In the genomic region with DNA sequence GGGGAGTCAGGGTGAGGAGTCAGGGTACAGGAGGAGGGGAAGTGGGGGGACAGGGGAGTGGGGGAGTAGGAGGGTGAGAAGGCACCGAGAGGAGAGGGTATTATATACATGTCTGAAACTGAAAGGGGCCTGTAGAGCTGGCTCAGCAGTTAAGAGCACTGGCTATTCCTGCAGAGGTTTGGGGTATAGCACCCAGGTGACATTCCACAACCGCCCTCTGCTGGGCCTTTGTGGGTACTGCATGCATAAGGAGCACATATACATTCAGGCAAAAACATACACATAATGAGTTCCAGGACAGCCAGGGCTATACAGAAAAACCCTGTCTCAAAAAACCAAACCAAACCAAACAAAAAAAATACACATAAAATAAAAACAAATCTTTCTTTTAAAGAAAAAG, we compare ENCODE assay signal across 13 mouse cellular contexts. TPM values are rescaled to one million over a fixed set of nuclear protein-coding genes. Genes with fewer than 3 reads are reported as not detected.
A peak's percentile ranks its signal among the peaks of the same experiment; 100 is the strongest.
DNase-seq lines count a peak whose midpoint lies in the region; ATAC-seq and TF ChIP-seq lines count a peak whose summit lies in the region.
"Had no signal": no experiment of that assay in that cellular context is flagged by ENCODE, and none has a peak within 500 bp of the region (broad histone marks: within the 10 kb centered on the region; RNA-seq: fewer than 3 reads in every experiment).

No protein-coding gene starts in this region.

- DNase-seq in liver (peak; percentile 52), NIH3T3 (ENCODE audit: low read depth) (peak; percentile 31)
- no peak for DNase-seq in liver, embryonic 11.5 days (ENCODE audit: low spot score)
- peak; percentile 12 for DNase-seq in CD4-positive helper T cell, adult 2 months (ENCODE audit: low read depth, low spot score)
- DNase-seq in liver, postnatal 0 days, result peak; percentile 55
- no peak for DNase-seq in adrenal gland, postnatal 4 days (ENCODE audit: low spot score in 2 of 2)
- DNase-seq: cerebellum, adult 2 months; kidney, adult 18-20 months had no signal

- TF ChIP-seq EP300 in liver, postnatal 0 days (IDR thresholded peaks at IDR 0.05; ENCODE audit: low read depth), result no peak

- peak; percentile 68 for TF ChIP-seq CTCF in liver, postnatal 0 days (IDR thresholded peaks at IDR 0.05; ENCODE audit: low read depth)

- 52% methylated on average over 2 of the region's 2 CpGs for WGBS in liver, embryonic 11.5 days
- WGBS in liver, postnatal 0 days (ENCODE audit: insufficient replicate concordance), result 53% methylated on average over 2 of the region's 2 CpGs
- 54% methylated on average over 2 of the region's 2 CpGs for WGBS in forebrain, embryonic 16.5 days

- H3K4me1 ChIP-seq in liver, embryonic 11.5 days (replicated peaks; ENCODE audit: control insufficient read depth, insufficient read depth, low read length), result peaks cover 16% of the 10 kb centered on the region
- H3K4me1 ChIP-seq in liver, postnatal 0 days (ENCODE audit: insufficient read depth), result peaks cover 13% of the 10 kb centered on the region
- 0 out of 2 replicates have a peak, but pooled peaks cover 1% of the 10 kb centered on the region for H3K4me1 ChIP-seq in forebrain, embryonic 16.5 days (replicated peaks; ENCODE audit: control insufficient read depth, insufficient read depth, low read length)

- no peak overlapping the region for H3K27ac ChIP-seq in liver, embryonic 11.5 days (ENCODE audit: low read depth, low read length)
- H3K27ac ChIP-seq in liver, postnatal 0 days (ENCODE audit: low read depth), result no peak overlapping the region
- H3K27ac ChIP-seq in forebrain, embryonic 16.5 days (ENCODE audit: low read length), result no peak overlapping the region
- H3K27ac ChIP-seq: embryonic facial prominence, embryonic 13.5 days; heart, embryonic 15.5 days; lung, embryonic 15.5 days had no signal

- H3K9me3 ChIP-seq in liver, embryonic 11.5 days (ENCODE audit: control insufficient read depth, low read length), result no peaks in the 10 kb centered on the region
- H3K9me3 ChIP-seq in liver, postnatal 0 days (ENCODE audit: low read length), result no peaks in the 10 kb centered on the region
- no peaks in the 10 kb centered on the region for H3K9me3 ChIP-seq in forebrain, embryonic 16.5 days (ENCODE audit: control insufficient read depth, low read length)
- H3K9me3 ChIP-seq: heart, embryonic 15.5 days; lung, embryonic 15.5 days had no signal

- no peak overlapping the region for H3K4me2 ChIP-seq in liver, embryonic 11.5 days
- no peak overlapping the region for H3K4me2 ChIP-seq in liver, postnatal 0 days (ENCODE audit: low read depth, low read length)
- no peak overlapping the region for H3K4me2 ChIP-seq in forebrain, embryonic 16.5 days (ENCODE audit: low read length)
- H3K4me2 ChIP-seq: embryonic facial prominence, embryonic 13.5 days; heart, embryonic 15.5 days; lung, embryonic 15.5 days had no signal

- H3K9ac ChIP-seq in liver, embryonic 11.5 days (ENCODE audit: low read depth, low read length), result no peak overlapping the region
- no peak overlapping the region for H3K9ac ChIP-seq in liver, postnatal 0 days (replicated peaks)
- H3K9ac ChIP-seq in forebrain, embryonic 16.5 days (replicated peaks; ENCODE audit: low read depth, low read length), result no peak overlapping the region
- H3K9ac ChIP-seq: embryonic facial prominence, embryonic 13.5 days; heart, embryonic 15.5 days; lung, embryonic 15.5 days had no signal

- no peaks in the 10 kb centered on the region for H3K27me3 ChIP-seq in liver, embryonic 11.5 days (replicated peaks; ENCODE audit: control insufficient read depth, insufficient read depth, low read length)
- H3K27me3 ChIP-seq in liver, postnatal 0 days (ENCODE audit: insufficient read depth, low read length), result no peaks in the 10 kb centered on the region; the same call in 1 of the 2 replicates
- no peaks in the 10 kb centered on the region for H3K27me3 ChIP-seq in forebrain, embryonic 16.5 days (replicated peaks; ENCODE audit: control insufficient read depth, insufficient read depth, low read length)
- H3K27me3 ChIP-seq: heart, embryonic 15.5 days had no signal

- ATAC-seq in liver, embryonic 11.5 days (replicated peaks; ENCODE audit: low FRiP score), result no peak
- ATAC-seq in liver, postnatal 0 days, result no peak
- ATAC-seq in forebrain, embryonic 16.5 days, result no peak

- H3K36me3 ChIP-seq in liver, embryonic 11.5 days (ENCODE audit: control insufficient read depth, insufficient read depth, low read length), result no peaks in the 10 kb centered on the region
- no peaks in the 10 kb centered on the region for H3K36me3 ChIP-seq in liver, postnatal 0 days (replicated peaks; ENCODE audit: insufficient read depth, low read length)
- H3K36me3 ChIP-seq in forebrain, embryonic 16.5 days (ENCODE audit: control insufficient read depth, insufficient read depth), result no peaks in the 10 kb centered on the region
- H3K36me3 ChIP-seq: embryonic facial prominence, embryonic 13.5 days; heart, embryonic 15.5 days; lung, embryonic 15.5 days had no signal

- H3K4me3 ChIP-seq in liver, embryonic 11.5 days (ENCODE audit: low read depth, low read length), result no peak overlapping the region
- H3K4me3 ChIP-seq in liver, postnatal 0 days (ENCODE audit: low read depth, low read length), result no peak overlapping the region
- H3K4me3 ChIP-seq in forebrain, embryonic 16.5 days (replicated peaks; ENCODE audit: low read length), result no peak overlapping the region
- H3K4me3 ChIP-seq: embryonic facial prominence, embryonic 13.5 days; heart, embryonic 15.5 days; lung, embryonic 15.5 days; myocyte had no signal

RNA-seq across cellular contexts. Expression of gene Polg, which starts 6.6 kb away (rescaled TPM):
- polyA plus RNA-seq in liver, embryonic 11.5 days (2014; fragmentation: Nextera tagmentation; extraction: Ambion mirVana), result 39.8 and 41.1 TPM in 2 replicates
- polyA plus RNA-seq in liver, postnatal 0 days (2015; fragmentation: Nextera tagmentation; extraction: Ambion mirVana), result 19.1 and 24.7 TPM in 2 replicates
- polyA plus RNA-seq in forebrain, embryonic 16.5 days (2015; fragmentation: Nextera tagmentation; extraction: Ambion mirVana), result 29.5 and 34.6 TPM in 2 replicates
- total RNA-seq in adrenal gland, postnatal 4 days (2021), result 10 to 100 TPM; 87.2 to 93.7 TPM

Comparison
In these comparisons a context has a peak if more than half of its experiments do, and no peak if none do; other contexts are left out.
1. DNase-seq: peak in liver (single experiment), CD4-positive helper T cell, adult 2 months (single experiment), NIH3T3 (single experiment) and liver, postnatal 0 days (single experiment); none in liver, embryonic 11.5 days (single experiment) and adrenal gland, postnatal 4 days (0 of 2).